Mouse (Mus musculus): ENCODE measurements around the gene Slc25a34. TPM values are rescaled to one million over a fixed set of nuclear protein-coding genes. Genes with fewer than 3 reads are reported as not detected.

Gene Slc25a34
- polyA plus RNA-seq, 1 experiment, result 2.9 TPM

- H3K4me1 ChIP-seq (ENCODE audit: control insufficient read depth, insufficient read depth, low read length), result peaks cover 3% of the 10 kb centered on the region
- H3K27me3 ChIP-seq (ENCODE audit: control insufficient read depth, insufficient read depth, low read length), result no peaks in the 10 kb centered on the region
- TF ChIP-seq CTCF (IDR thresholded peaks at IDR 0.05; ENCODE audit: control insufficient read depth, insufficient read depth, insufficient replicate concordance, low read depth, low read length), result no peak
- no peak overlapping the region for H3K4me3 ChIP-seq (ENCODE audit: control insufficient read depth, low read depth, low read length)
- no peak overlapping the region for H3K27ac ChIP-seq (ENCODE audit: control insufficient read depth, insufficient read depth, low read depth, low read length)
- no peaks in the 10 kb centered on the region for H3K36me3 ChIP-seq (ENCODE audit: control insufficient read depth, insufficient read depth, low read length)
Observed at GRCm38 (mm10) chr4:141605421-141605820, 18.2 kb downstream of the Slc25a34 start.

GRCm38 (mm10) chr4:141604493-141604892, 19.1 kb downstream of the Slc25a34 start:
- Histone ChIP-seq H3K27me3 (ENCODE audit: control insufficient read depth, insufficient read depth, low read length) (peaks cover 1% of the 10 kb centered on the region), H3K4me3 (ENCODE audit: control insufficient read depth, low read depth, low read length) (no peak overlapping the region), H3K4me1 (ENCODE audit: control insufficient read depth, insufficient read depth, low read length) (peaks cover 5% of the 10 kb centered on the region), H3K27ac (ENCODE audit: control insufficient read depth, insufficient read depth, low read depth, low read length) (no peak overlapping the region), H3K36me3 (ENCODE audit: control insufficient read depth, insufficient read depth, low read length) (no peaks in the 10 kb centered on the region)
- TF ChIP-seq CTCF (IDR thresholded peaks at IDR 0.05; ENCODE audit: control insufficient read depth, insufficient read depth, insufficient replicate concordance, low read depth, low read length), result no peak
- TF ChIP-seq POLR2A (IDR thresholded peaks at IDR 0.05; ENCODE audit: control insufficient read depth, low read depth, low read length), result no peak

GRCm38 (mm10) chr4:141603921-141604320, 19.7 kb downstream of the Slc25a34 start:
- H3K36me3 ChIP-seq (ENCODE audit: control insufficient read depth, insufficient read depth, low read length), result no peaks in the 10 kb centered on the region
- TF ChIP-seq CTCF (IDR thresholded peaks at IDR 0.05; ENCODE audit: control insufficient read depth, insufficient read depth, insufficient replicate concordance, low read depth, low read length), result no peak
- no peak for TF ChIP-seq POLR2A (IDR thresholded peaks at IDR 0.05; ENCODE audit: control insufficient read depth, low read depth, low read length)
- no peak overlapping the region for H3K4me3 ChIP-seq (ENCODE audit: control insufficient read depth, low read depth, low read length)
- H3K27me3 ChIP-seq (ENCODE audit: control insufficient read depth, insufficient read depth, low read length), result peaks cover 4% of the 10 kb centered on the region
- no peak overlapping the region for H3K27ac ChIP-seq (ENCODE audit: control insufficient read depth, insufficient read depth, low read depth, low read length)
- peaks cover 10% of the 10 kb centered on the region for H3K4me1 ChIP-seq (ENCODE audit: control insufficient read depth, insufficient read depth, low read length)

GRCm38 (mm10) chr4:141602523-141603223, 20.9 kb downstream of the Slc25a34 start:
- TF ChIP-seq CTCF (IDR thresholded peaks at IDR 0.05; ENCODE audit: control insufficient read depth, insufficient read depth, insufficient replicate concordance, low read depth, low read length) (0 out of 2 replicates have a peak, but pooled peaks have one; percentile 0), POLR2A (IDR thresholded peaks at IDR 0.05; ENCODE audit: control insufficient read depth, low read depth, low read length) (no peak)
- H3K27me3 ChIP-seq (ENCODE audit: control insufficient read depth, insufficient read depth, low read length), result peaks cover 4% of the 10 kb centered on the region
- H3K4me1 ChIP-seq (ENCODE audit: control insufficient read depth, insufficient read depth, low read length), result peaks cover 13% of the 10 kb centered on the region

GRCm38 (mm10) chr4:141601148-141601862, 22.3 kb downstream of the Slc25a34 start:
- Histone ChIP-seq H3K27me3 (ENCODE audit: control insufficient read depth, insufficient read depth, low read length) (peaks cover 4% of the 10 kb centered on the region), H3K4me1 (ENCODE audit: control insufficient read depth, insufficient read depth, low read length) (peaks cover 13% of the 10 kb centered on the region), H3K27ac (ENCODE audit: control insufficient read depth, insufficient read depth, low read depth, low read length) (no peak overlapping the region), H3K4me3 (ENCODE audit: control insufficient read depth, low read depth, low read length) (no peak overlapping the region), H3K36me3 (ENCODE audit: control insufficient read depth, insufficient read depth, low read length) (no peaks in the 10 kb centered on the region)
- TF ChIP-seq POLR2A (IDR thresholded peaks at IDR 0.05; ENCODE audit: control insufficient read depth, low read depth, low read length), result no peak
- TF ChIP-seq CTCF (IDR thresholded peaks at IDR 0.05; ENCODE audit: control insufficient read depth, insufficient read depth, insufficient replicate concordance, low read depth, low read length), result no peak

More at GRCm38 (mm10) chr4:141602523-141603223, 20.9 kb downstream of the Slc25a34 start:
- H3K36me3 ChIP-seq (ENCODE audit: control insufficient read depth, insufficient read depth, low read length), result no peaks in the 10 kb centered on the region
- no peak overlapping the region for H3K4me3 ChIP-seq (ENCODE audit: control insufficient read depth, low read depth, low read length)
- H3K27ac ChIP-seq (ENCODE audit: control insufficient read depth, insufficient read depth, low read depth, low read length), result peak overlapping the region; percentile 29; the same call in 1 of the 2 replicates

- H3K27me3 ChIP-seq (ENCODE audit: control insufficient read depth, insufficient read depth, low read length), result peaks cover 4% of the 10 kb centered on the region
- peaks cover 13% of the 10 kb centered on the region for H3K4me1 ChIP-seq (ENCODE audit: control insufficient read depth, insufficient read depth, low read length)
- no peak overlapping the region for H3K27ac ChIP-seq (ENCODE audit: control insufficient read depth, insufficient read depth, low read depth, low read length)
- H3K4me3 ChIP-seq (ENCODE audit: control insufficient read depth, low read depth, low read length), result no peak overlapping the region
- no peaks in the 10 kb centered on the region for H3K36me3 ChIP-seq (ENCODE audit: control insufficient read depth, insufficient read depth, low read length)
- TF ChIP-seq CTCF (IDR thresholded peaks at IDR 0.05; ENCODE audit: control insufficient read depth, insufficient read depth, insufficient replicate concordance, low read depth, low read length), result no peak
- TF ChIP-seq POLR2A (IDR thresholded peaks at IDR 0.05; ENCODE audit: control insufficient read depth, low read depth, low read length), result no peak
Observed at GRCm38 (mm10) chr4:141600364-141600763, 23.3 kb downstream of the Slc25a34 start.
